Mouse (Mus musculus) bone marrow, adult 2 months (tissue): Measurements from ENCODE around the gene Cldn14. TPM values are rescaled to one million over a fixed set of nuclear protein-coding genes. Genes with fewer than 3 reads are reported as not detected.

Experiments used
- H3K27ac ChIP-seq: fragments of 200-500 bp; 2 replicates; pipeline ENCODE4 v1.5.1; 2012; ENCODE audit warnings: low read depth, mild to moderate bottlenecking, control low read depth, inconsistent platforms, low read length; ENCODE audit not compliant: control insufficient read depth, poor library complexity, insufficient read depth
- H3K4me1 ChIP-seq: fragments of 200-500 bp; 2 replicates; pipeline ENCODE4 v1.6.1; 2011; ENCODE audit warnings: low read length; ENCODE audit not compliant: control insufficient read depth, insufficient read depth
- H3K4me3 ChIP-seq: fragments of 200-500 bp; replicated peaks from 2 replicates; pipeline ENCODE3; 2011; ENCODE audit warnings: mild to moderate bottlenecking, low read depth, low read length, control low read depth; ENCODE audit not compliant: control insufficient read depth
- CTCF ChIP-seq: fragments of 200-500 bp; IDR thresholded peaks from 2 replicates; pipeline ENCODE4 v1.5.1; 2011; ENCODE audit warnings: low read length, control low read depth; ENCODE audit not compliant: control insufficient read depth, insufficient read depth
- POLR2A ChIP-seq: fragments of 200-500 bp; IDR thresholded peaks from 2 replicates; pipeline ENCODE4 v1.6.1; 2011; ENCODE audit warnings: low read depth, mild to moderate bottlenecking, control low read depth, low read length, borderline replicate concordance; ENCODE audit not compliant: control insufficient read depth
- WGBS: fragments of 180-500 bp; shearing (Covaris S2); methylation state at CpG from one replicate; pipeline ENCODE4 v1.1.7; 2018; 5-methylcytosine and 5-hydroxymethylcytosine counted together
- polyA plus RNA-seq: library from polyadenylated mRNA; stranded (reverse); fragments of >200 nt; gene quantifications from 2 replicates; pipeline ENCODE4 v1.2.4, GENCODE M21; 2011; ENCODE audit warnings: low replicate concordance; ENCODE audit not compliant: missing spikeins, insufficient read depth, insufficient read length

The Cldn14 gene
- polyA plus RNA-seq: not detected in 2 replicates

DNA sequence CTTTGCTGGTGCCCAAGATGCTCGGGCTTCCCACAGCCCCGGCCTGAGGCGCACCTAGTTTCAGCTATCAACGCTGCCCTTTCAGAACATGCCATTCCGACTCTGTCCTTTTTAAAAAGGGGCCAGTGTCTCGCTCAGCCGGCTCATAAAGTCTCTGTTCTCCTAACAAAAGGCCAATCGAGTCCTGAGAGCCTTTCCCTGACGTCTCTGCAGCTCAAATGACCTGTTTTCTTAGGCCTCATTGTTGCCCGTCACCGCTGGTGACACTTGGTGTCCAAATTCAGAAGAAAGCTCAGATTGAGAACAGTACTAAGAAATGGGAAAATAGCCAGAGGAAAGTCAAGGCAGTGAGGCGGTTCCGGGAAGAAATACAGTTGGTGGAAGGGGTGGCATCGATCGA, at the start of gene Cldn14:
TSS of gene Cldn14 (minus strand) at position 101 of the 400 bp plus-strand sequence.
- H3K4me1 ChIP-seq: no peaks in the 10 kb centered on the region; the same call in 1 of the 2 replicates
- WGBS: 84% methylated on average over 15 of the region's 15 CpGs
- TF ChIP-seq POLR2A (no peak), CTCF (no peak)
- H3K27ac ChIP-seq: no peak within 1 kb of the TSS
- H3K4me3 ChIP-seq: no peak within 1 kb of the TSS

GRCm38 (mm10) chr16:94055576-94055975, 46.9 kb upstream of the Cldn14 start:
- WGBS: 82% methylated on average over 8 of the region's 8 CpGs
- no peak overlapping the region for H3K27ac ChIP-seq
- H3K4me3 ChIP-seq: no peak overlapping the region
- H3K4me1 ChIP-seq: no peaks in the 10 kb centered on the region
- no peak for TF ChIP-seq POLR2A
- no peak for TF ChIP-seq CTCF

DNA sequence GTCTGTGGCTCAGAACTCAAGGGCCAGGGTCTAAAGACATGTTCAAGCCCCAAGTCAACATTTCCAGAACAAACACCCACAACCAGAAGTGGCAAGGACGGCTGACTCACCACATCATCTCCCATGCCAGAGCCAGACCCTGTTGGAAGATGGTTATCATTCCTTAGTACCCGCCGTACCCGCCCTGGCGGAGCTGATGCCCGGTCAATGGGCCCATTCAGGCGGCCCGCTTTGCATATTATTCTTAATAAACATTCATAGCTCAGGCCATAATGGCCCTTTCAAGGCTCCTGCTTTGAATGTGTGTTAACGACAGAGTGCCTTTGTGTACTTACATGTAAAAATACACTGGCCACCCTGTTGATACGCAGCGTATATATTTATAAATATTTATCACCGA, 46.5 kb upstream of the Cldn14 start:
- TF ChIP-seq POLR2A (no peak), CTCF (no peak)
- 90% methylated on average over 12 of the region's 12 CpGs for WGBS
- no peak overlapping the region for H3K4me3 ChIP-seq
- no peaks in the 10 kb centered on the region for H3K4me1 ChIP-seq
- H3K27ac ChIP-seq: no peak overlapping the region

DNA sequence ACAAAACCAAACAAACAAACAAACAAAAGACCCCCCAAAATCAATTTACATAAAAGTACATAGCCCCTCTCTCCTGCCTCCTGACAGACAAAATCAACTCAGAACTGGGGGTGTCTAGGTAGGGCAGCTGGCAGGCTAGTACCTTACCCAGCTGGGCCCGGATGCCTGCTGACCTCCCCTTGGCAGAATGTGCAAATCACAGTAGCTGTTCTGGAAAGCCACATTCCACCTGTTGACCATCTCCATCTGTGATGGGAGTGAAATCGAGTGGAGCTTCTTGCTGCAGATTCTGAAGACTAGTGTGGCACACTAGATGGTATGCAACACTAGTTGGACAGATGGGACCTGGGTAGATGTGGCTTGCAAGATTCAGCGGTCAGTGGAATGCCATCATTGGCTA, 41.7 kb upstream of the Cldn14 start:
- TF ChIP-seq POLR2A (no peak), CTCF (no peak)
- Histone ChIP-seq H3K27ac (no peak overlapping the region), H3K4me3 (no peak overlapping the region), H3K4me1 (no peaks in the 10 kb centered on the region)
- WGBS: 82% methylated on average over 3 of the region's 3 CpGs

- TF ChIP-seq CTCF (no peak), POLR2A (no peak)
- no peak overlapping the region for H3K27ac ChIP-seq
- no peaks in the 10 kb centered on the region for H3K4me1 ChIP-seq
- 36% methylated on average over 7 of the region's 7 CpGs for WGBS
- H3K4me3 ChIP-seq: no peak overlapping the region
Observed at GRCm38 (mm10) chr16:94044996-94045395, 36.4 kb upstream of the Cldn14 start.

DNA sequence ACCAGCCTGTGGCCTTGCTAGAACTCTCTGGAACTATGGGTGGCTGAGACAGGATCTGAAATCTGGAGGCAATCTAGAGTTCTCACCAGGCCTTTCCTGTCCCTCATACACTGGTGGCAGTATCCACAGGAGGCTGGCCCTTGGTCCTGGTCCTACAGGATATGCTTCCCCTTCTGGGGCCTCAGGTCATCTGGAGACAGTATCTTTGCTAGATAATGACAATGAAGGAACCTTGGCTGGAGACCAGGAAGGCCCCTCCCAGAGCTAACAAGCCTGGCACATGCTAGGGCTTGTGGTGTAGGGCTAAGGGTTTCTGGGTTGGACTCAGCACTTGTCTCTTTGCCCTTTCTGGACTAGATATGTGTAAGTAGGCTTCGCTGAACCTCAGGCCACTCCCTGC, 35.2 kb upstream of the Cldn14 start:
- Histone ChIP-seq H3K27ac (no peak overlapping the region), H3K4me3 (no peak overlapping the region), H3K4me1 (no peaks in the 10 kb centered on the region)
- WGBS: 73% methylated on average over 1 of the region's 1 CpGs
- TF ChIP-seq POLR2A: no peak
- no peak for TF ChIP-seq CTCF

GRCm38 (mm10) chr16:94041065-94041712, 32.6 kb upstream of the Cldn14 start:
- H3K4me3 ChIP-seq: no peak overlapping the region
- no peak for TF ChIP-seq CTCF
- no peak for TF ChIP-seq POLR2A
- H3K4me1 ChIP-seq: no peaks in the 10 kb centered on the region
- WGBS: 48% methylated on average over 18 of the region's 18 CpGs
- H3K27ac ChIP-seq: no peak overlapping the region

- Histone ChIP-seq H3K27ac (no peak overlapping the region), H3K4me3 (no peak overlapping the region), H3K4me1 (no peaks in the 10 kb centered on the region)
- no peak for TF ChIP-seq CTCF
- no peak for TF ChIP-seq POLR2A
- 53% methylated on average over 16 of the region's 16 CpGs for WGBS
Observed at GRCm38 (mm10) chr16:94040485-94040884, 31.8 kb upstream of the Cldn14 start.

GRCm38 (mm10) chr16:94038986-94039341, 30.3 kb upstream of the Cldn14 start:
- 79% methylated on average over 9 of the region's 9 CpGs for WGBS
- no peak overlapping the region for H3K4me3 ChIP-seq
- H3K27ac ChIP-seq: no peak overlapping the region
- TF ChIP-seq CTCF (no peak), POLR2A (no peak)
- no peaks in the 10 kb centered on the region for H3K4me1 ChIP-seq
